Mouse (Mus musculus): ENCODE data around the gene Gm13287.
A peak's percentile ranks its signal among the peaks of the same experiment; 100 is the strongest.
"Not testable (repeated sequence)": the region's sequence is repeated elsewhere in the genome, so short reads cannot be mapped to it uniquely, and the experiment has no call there.

Gene Gm13287

DNA sequence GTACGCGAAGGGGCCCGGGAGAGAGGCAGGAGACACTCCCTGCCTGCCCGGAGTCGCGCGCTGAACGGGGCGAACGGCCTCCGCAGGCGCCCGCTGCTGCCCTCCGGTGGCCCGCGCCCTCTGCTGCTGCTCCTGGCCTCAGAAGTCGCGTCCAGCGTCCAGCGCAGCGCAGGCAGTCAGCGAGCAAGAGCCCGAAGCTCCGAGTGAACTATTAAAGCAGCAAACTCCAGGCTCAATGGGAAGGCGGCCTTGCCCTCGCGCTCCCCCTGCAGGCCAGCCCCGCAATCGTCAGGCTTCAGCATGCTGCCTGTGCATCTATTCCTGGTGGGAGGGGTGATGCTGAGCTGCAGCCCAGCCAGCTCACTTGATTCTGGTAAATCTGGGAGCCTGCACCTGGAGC, at the start of gene Gm13287:
Gene Gm13287 (plus strand): TSS at position 301 of the 400 bp plus-strand sequence.
- not testable (repeated sequence) for DNase-seq (ENCODE audit: low spot score in 2 of 2)

DNA sequence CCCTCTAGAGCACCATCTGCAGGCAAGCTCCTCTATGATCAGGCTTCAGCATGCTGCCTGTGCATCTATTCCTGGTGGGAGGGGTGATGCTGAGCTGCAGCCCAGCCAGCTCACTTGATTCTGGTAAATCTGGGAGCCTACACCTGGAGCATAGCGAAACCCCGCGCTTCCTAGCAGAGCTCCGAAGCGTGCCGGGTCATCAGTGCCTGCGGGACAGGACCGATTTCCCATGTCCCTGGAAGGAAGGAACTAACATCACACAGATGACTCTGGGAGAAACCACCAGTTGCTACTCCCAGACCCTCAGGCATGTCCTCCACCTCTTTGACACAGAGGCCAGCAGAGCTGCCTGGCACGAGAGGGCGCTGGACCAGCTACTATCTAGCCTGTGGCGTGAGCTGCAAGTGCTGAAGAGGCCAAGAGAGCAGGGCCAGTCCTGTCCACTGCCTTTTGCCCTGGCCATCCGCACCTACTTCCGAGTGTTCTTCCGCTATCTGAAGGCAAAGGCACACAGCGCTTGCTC, 48.2 kb upstream of the Gm13287 start, which contains the start of gene Gm13271:
Gene Gm13271 (plus strand): TSS at position 51 of the 523 bp plus-strand sequence.
- DNase-seq (ENCODE audit: low spot score in 2 of 2), result peak; percentile 54 to 68

- not testable (repeated sequence) for DNase-seq (ENCODE audit: low spot score in 2 of 2)
These were observed 46.2 kb upstream of the Gm13287 start for GRCm38 (mm10) chr4:88756581-88757513.

DNA sequence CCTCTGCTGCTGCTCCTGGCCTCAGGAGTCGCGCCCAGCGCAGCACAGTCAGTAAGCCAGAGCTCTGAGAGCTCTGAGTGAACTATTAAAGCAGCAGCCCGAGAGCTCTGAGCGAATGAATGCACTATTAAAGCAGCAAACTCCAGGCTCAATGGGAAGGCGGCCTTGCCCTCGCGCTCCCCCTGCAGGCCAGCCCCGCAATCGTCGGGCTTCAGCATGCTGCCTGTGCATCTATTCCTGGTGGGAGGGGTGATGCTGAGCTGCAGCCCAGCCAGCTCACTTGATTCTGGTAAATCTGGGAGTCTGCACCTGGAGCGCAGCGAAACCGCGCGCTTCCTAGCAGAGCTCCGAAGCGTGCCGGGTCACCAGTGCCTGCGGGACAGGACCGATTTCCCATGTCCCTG, 45.4 kb upstream of the Gm13287 start:
- DNase-seq (ENCODE audit: low spot score in 2 of 2), result peak; percentile 92 to 95

DNA sequence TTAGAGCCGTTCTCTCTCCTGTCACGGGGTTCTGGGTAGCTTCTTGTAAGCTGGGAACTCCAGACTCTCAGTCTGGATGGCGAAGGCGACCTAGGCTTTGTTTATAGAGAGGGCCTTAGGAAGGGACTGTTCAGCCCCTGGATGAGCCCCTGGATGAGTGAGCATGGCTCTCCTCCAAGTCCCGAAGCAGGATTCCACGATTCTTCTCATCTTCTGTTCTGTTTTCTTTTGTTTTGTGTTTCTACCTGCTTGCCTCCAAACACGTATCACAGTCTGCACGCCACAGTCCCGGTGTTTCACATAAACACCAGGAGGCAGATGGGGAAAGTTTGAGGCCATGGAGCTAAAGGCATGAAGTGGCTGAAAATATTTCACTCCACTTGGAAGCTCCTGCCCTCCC, 44.3 kb upstream of the Gm13287 start:
- DNase-seq (ENCODE audit: low spot score in 2 of 2), result not testable (repeated sequence)

- DNase-seq (ENCODE audit: low spot score in 2 of 2), result peak in 1 of 2 experiments; percentile 29
These were observed 43.3 kb upstream of the Gm13287 start, which contains the start of gene Gm13283 for GRCm38 (mm10) chr4:88759610-88760268. Gene Gm13283, plus strand, starts transcription at chr4:88760119.

DNA sequence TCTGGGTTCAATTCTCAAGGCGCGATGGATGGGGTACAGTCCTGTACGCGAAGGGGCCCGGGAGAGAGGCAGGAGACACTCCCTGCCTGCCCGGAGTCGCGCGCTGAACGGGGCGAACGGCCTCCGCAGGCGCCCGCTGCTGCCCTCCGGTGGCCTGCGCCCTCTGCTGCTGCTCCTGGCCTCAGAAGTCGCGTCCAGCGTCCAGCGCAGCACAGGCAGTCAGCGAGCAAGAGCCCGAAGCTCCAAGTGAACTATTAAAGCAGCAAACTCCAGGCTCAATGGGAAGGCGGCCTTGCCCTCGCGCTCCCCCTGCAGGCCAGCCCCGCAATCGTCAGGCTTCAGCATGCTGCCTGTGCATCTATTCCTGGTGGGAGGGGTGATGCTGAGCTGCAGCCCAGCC, 42.6 kb upstream of the Gm13287 start:
- DNase-seq (ENCODE audit: low spot score in 2 of 2), result peak; percentile 32 to 36

DNA sequence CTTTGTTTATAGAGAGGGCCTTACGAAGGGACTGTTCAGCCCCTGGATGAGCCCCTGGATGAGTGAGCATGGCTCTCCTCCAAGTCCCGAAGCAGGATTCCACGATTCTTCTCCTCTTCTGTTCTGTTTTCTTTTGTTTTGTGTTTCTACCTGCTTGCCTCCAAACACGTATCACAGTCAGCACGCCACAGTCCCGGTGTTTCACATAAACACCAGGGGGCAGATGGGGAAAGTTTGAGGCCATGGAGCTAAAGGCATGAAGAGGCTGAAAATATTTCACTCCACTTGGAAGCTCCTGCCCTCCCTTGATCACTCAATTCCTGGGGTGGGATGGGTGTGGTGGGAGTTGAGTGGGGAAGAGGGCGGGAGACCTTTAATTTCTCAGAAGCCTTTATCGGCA, 41.3 kb upstream of the Gm13287 start:
- DNase-seq (ENCODE audit: low spot score in 2 of 2), result peak; percentile 48 to 69

DNA sequence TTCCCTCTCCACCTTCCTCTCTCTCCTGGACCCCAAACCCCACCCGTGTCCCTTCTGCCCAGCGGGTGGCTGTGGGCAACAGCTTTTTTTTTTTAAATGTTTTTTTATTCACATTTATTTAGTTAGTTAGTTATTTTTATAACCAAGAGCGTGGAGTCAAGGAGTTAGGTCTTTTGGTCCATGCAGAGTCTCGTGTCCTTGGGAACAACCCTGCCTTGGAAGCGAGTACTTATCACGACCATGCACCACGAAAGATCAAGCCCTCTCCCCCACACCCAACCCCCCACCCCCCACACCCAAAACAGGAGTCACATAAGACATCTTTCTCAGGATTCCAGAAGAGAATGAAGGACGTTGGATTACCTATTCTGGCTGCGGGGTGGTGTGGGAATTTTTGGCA, 40.7 kb upstream of the Gm13287 start:
- DNase-seq (ENCODE audit: low spot score in 2 of 2), result not testable (repeated sequence)

DNA sequence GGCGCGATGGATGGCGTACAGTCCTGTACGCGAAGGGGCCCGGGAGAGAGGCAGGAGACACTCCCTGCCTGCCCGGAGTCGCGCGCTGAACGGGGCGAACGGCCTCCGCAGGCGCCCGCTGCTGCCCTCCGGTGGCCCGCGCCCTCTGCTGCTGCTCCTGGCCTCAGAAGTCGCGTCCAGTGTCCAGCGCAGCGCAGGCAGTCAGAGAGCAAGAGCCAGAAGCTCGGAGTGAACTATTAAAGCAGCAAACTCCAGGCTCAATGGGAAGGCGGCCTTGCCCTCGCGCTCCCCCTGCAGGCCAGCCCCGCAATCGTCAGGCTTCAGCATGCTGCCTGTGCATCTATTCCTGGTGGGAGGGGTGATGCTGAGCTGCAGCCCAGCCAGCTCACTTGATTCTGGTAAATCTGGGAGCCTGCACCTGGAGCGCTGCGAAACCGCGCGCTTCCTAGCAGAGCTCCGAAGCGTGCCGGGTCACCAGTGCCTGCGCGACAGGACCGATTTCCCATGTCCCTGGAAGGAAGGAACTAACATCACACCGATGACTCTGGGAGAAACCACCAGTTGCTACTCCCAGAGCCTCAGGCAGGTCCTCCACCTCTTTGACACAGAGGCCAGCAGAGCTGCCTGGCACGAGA, 39.6 kb upstream of the Gm13287 start:
- DNase-seq (ENCODE audit: low spot score in 2 of 2), result peak; percentile 5 to 18

- DNase-seq (ENCODE audit: low spot score in 2 of 2), result not testable (repeated sequence)
These were observed 29.5 kb upstream of the Gm13287 start, which contains the start of gene Gm13290 for GRCm38 (mm10) chr4:88773534-88773933. Gene Gm13290, plus strand, starts transcription at chr4:88773834.

- DNase-seq (ENCODE audit: low spot score in 2 of 2), result not testable (repeated sequence)
These were observed 26.4 kb upstream of the Gm13287 start, which contains the start of gene Gm13289 for GRCm38 (mm10) chr4:88776622-88777021. Gene Gm13289, plus strand, starts transcription at chr4:88776922.

GRCm38 (mm10) chr4:88779550-88779949, 23.5 kb upstream of the Gm13287 start, which contains the start of gene Gm13272:
Gene Gm13272, plus strand, starts transcription at chr4:88779850.
- not testable (repeated sequence) for DNase-seq (ENCODE audit: low spot score in 2 of 2)

GRCm38 (mm10) chr4:88780320-88780719, 22.7 kb upstream of the Gm13287 start:
- not testable (repeated sequence) for DNase-seq (ENCODE audit: low spot score in 2 of 2)

GRCm38 (mm10) chr4:88781831-88782230, 21.2 kb upstream of the Gm13287 start, which contains the start of gene Ifnz:
Gene Ifnz, plus strand, starts transcription at chr4:88782131.
- DNase-seq (ENCODE audit: low spot score in 2 of 2), result not testable (repeated sequence)

- DNase-seq (ENCODE audit: low spot score in 2 of 2), result not testable (repeated sequence)
These were observed 20.7 kb upstream of the Gm13287 start for GRCm38 (mm10) chr4:88782335-88782734.

- DNase-seq (ENCODE audit: low spot score in 2 of 2), result not testable (repeated sequence)
These were observed 17.6 kb upstream of the Gm13287 start, which contains the start of gene Gm13276 for GRCm38 (mm10) chr4:88785409-88785808. Gene Gm13276, plus strand, starts transcription at chr4:88785709.

DNA sequence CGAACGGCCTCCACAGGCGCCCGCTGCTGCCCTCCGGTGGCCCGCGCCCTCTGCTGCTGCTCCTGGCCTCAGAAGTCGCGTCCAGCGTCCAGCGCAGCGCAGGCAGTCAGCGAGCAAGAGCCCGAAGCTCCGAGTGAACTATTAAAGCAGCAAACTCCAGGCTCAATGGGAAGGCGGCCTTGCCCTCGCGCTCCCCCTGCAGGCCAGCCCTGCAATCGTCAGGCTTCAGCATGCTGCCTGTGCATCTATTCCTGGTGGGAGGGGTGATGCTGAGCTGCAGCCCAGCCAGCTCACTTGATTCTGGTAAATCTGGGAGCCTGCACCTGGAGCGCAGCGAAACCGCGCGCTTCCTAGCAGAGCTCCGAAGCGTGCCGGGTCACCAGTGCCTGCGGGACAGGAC, 14.7 kb upstream of the Gm13287 start, which contains the start of gene Gm13277:
Gene Gm13277 (plus strand): TSS at position 231 of the 400 bp plus-strand sequence.
- peak; percentile 73 to 75 for DNase-seq (ENCODE audit: low spot score in 2 of 2)

- not testable (repeated sequence) for DNase-seq (ENCODE audit: low spot score in 2 of 2)
These were observed 11.8 kb upstream of the Gm13287 start, which contains the start of gene Gm13278 for GRCm38 (mm10) chr4:88791250-88791649. Gene Gm13278, plus strand, starts transcription at chr4:88791550.

GRCm38 (mm10) chr4:88793936-88794675, 8.9 kb upstream of the Gm13287 start, which contains the start of gene Gm13275:
Gene Gm13275, plus strand, starts transcription at chr4:88794487.
- peak; percentile 55 to 66 for DNase-seq (ENCODE audit: low spot score in 2 of 2)
